Mouse (Mus musculus) retina, postnatal 1 day (tissue): ENCODE results near the gene Gm20695.
"Not testable (repeated sequence)": the region's sequence is repeated elsewhere in the genome, so short reads cannot be mapped to it uniquely, and the experiment has no call there.

Source experiments
- DNase-seq: peaks from one replicate; pipeline ENCODE4 v3.0.0-alpha.2; 2012

The Gm20695 gene

DNA sequence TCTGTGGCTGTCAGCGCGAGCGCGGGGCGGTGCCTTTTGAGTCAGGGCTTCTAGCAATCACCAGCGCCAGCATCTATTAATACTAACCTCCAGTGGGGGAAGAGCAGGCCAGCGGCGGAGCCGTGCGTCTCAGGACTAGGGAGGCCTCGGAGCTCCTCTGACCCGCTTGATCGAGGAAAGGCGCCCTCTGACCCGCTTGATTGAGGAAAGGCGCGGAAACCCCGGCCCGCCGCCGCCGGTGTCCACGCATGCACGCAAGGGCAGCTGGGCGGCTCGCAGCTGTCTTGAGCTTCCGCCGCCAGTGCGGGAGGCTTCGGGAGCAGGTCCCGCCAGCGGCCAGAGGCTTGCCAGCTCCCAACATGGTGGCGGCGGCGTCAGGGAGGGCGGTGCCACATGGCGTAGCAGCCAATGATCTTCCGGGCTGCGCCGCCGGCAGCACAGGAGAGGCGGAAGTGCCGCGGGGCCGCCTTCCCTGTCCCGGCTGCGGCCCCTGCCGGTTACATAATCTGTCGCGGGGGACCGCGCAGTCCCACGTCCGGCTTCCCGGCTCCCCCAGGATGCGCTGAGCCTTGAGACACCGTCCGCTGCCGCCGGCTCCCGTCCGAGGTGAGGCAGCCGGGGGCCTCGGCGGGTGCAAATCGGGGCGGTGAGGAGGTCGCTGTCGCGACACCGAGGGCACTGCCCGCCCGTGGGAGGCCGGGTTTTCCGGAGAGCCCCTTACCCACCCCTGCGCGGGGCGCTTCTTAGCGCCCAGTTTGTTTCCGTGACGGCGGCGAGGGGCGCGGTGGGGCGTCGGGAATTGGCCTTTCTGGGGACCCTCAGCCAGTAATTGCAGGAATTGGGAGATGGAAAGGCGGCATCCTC lies at the start of gene Gm20695, which contains the start of gene Zfp597:
Gene Gm20695 (plus strand): TSS at position 448 of the 864 bp plus-strand sequence.
Gene Zfp597 (minus strand): TSS at position 361 of the 864 bp plus-strand sequence.
- peak; percentile 97 for DNase-seq

DNA sequence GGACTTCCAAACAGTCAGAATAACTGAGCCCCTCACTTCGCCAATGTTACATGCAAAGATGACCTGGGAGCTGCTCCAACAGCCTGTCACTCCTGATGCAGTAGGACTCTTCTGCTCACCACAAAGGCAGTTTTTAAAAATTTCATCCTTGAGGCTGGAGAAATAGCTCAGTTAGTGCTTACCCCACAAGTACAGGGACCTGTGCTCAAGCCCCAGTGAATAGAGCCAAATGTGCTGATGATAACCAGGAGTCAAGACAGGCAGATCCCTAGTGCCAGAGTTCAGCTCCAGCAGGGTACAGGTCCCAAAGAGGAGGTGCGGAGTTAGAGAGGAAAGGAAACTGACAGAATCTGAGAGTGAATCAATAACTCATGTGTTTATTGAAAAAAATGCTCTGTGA lies 49.0 kb upstream of the Gm20695 start:
- no peak for DNase-seq

DNA sequence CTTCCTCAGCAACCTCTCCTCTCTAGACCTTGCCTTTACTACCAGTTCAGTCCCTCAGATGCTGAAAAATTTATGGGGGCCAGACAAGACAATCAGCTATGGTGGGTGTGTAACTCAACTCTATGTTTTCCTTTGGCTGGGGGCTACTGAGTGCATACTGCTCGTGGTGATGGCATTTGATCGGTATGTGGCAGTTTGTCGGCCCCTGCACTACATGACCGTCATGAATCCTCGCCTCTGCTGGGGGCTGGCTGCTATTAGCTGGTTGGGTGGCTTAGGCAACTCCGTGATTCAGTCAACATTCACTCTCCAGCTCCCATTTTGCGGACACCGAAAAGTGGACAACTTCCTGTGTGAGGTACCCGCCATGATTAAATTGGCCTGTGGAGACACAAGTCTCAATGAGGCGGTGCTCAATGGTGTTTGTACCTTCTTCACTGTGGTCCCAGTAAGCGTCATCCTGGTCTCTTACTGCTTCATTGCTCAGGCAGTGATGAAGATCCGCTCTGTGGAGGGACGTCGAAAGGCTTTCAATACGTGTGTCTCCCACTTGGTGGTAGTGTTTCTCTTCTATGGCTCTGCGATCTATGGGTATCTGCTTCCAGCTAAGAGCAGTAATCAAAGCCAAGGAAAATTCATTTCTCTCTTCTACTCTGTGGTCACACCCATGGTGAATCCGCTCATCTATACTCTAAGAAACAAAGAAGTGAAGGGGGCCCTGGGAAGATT lies 45.1 kb upstream of the Gm20695 start:
- DNase-seq: peak; percentile 39

DNA sequence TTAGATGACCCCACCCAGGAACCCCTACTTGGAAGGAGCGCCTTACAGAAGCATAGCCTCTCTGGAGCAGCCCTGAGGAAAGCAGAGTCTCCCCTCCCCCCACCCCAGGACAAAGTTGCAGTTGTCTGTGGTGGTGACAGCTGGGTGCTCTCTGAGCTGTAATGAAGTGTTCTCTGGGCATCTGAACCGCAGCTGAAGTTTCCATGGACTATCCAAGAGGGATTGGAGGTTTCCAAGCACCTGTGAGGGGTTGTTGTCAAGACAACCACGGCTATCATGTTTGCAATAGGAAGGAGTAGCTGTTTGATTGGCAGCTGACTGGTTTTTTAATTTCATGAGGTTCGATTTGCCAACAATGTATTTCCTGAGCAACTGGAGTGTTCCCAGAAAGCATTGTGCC lies 41.5 kb upstream of the Gm20695 start:
- peak; percentile 52 for DNase-seq

DNA sequence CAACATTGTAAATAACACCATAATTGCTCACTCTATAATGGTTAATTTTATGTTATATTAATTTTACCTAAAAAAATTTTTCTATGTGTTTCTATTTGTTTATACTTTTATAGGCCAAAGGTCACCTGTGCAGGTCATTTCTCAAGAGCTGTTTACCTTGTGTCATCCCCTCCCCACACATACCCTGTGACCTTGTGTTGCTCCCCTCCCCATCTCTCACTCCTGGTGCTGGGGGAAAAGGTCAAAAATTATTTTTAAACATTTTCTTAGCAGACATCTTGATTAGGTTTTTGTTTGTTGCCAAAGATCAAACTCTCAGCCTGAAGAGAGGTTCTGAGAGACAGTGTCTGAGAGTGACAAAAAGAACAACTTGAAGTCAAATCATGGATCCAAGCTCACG lies 40.7 kb upstream of the Gm20695 start:
- DNase-seq: no peak

DNA sequence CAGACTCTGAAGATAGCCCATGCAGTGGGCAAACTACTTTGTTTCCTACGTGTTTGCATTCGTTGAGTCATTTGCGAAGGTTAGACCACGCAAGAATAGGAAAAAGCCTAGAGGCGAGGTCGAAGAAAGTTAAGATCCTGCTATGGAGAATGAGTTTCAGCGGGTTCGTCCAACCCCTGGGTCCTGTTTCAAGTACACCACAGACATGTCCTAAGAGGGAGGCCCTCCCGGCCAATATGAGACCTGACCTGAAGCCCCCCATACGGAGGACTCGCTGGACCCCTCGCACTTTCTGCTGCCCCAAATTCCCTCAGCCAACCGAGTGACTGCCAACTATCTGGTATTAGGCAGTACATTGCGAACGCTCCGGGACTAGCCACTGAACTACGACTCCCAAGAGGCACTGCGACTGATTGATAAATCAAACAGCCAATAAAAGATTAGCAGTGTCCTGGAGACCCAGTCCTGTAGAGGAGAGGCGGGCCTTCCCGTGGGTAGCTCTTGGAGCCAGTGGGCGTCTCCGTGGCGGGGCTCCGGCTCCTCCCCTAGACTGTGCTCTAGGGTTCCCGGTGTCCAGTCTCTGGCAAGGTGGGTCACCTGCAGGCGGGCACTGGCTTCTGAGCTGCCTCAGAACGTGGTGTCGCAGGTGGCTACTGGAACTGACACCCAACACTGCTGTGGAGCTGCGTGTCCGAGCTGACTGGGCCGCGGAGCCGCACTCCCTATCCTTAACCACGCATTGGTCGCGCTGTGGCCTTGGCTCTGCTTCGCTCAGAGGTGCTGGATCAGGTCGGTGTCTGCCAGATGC lies 37.5 kb upstream of the Gm20695 start, which contains the start of gene Zfp174:
Gene Zfp174 (plus strand): TSS at position 558 of the 808 bp plus-strand sequence.
- peak; percentile 98 for DNase-seq

DNA sequence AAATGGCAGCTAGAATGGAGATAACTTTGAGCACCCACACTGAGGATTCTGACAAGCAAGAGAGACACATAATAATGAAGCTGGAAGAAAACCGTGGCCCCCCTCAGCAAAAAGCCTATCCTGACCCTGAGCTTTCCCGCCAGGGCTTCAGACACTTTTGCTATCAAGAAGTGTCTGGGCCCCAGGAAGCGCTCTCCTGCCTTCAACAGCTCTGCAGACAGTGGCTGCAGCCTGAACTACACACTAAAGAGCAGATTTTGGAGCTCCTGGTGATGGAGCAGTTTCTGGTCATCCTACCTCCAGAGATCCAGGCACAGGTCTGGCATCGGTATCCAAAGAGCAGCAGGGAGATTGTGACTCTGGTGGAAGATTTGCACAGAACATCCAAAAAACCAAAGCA lies 36.6 kb upstream of the Gm20695 start:
- DNase-seq: no peak

DNA sequence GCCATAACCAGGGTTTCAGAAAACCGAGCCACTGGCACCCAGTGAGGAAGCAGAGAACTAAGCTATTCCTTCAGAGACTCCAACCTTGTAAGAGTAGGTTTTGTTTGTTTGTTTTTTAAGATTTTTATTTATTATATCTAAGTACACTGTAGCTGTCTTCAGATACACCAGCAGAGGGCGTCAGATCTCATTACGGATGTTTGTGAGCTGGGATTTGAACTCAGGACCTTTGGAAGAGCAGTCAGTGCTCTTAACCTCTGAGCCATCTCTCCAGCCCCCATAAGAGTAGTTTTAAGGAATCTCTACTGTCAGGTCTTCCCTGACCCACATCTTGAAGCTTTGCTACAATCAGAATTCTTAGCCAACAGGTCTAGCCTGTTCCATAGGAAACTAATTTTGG lies 36.0 kb upstream of the Gm20695 start:
- DNase-seq: no peak

DNA sequence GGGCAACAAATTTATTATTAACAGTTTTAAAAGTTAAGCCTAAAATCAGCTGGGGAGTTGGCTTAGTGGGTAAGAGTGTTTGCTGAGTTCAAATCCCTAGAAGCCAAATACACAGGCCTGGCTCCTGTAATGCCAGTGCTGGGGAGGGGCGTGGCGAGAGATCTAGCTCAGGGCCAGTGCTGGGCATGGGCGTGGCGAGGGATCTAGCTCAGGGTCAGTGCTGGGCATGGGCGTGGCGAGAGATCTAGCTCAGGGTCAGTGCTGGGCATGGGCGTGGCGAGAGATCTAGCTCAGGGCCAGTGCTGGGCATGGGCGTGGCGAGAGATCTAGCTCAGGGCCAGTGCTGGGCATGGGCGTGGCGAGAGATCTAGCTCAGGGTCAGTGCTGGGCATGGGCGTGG lies 33.1 kb upstream of the Gm20695 start:
- not testable (repeated sequence) for DNase-seq

DNA sequence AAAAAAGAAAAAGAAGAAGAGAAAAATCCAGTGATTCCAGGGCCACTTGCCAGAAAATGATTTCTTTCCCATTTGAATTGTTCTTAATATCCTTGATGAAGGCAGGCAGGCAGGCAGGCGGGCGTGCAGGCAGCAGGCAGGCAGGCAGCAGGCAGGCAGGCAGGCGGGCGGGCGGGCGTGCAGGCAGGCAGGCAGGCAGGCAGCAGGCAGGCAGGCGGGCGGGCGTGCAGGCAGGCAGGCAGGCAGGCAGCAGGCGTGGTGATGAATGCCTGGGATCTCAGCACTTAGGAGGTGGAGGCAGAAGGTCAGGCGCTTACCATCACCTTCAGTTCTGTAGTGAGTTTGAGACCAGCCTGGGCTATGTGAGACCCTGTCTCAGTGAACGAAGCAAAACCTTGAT lies 31.9 kb upstream of the Gm20695 start:
- DNase-seq: no peak

DNA sequence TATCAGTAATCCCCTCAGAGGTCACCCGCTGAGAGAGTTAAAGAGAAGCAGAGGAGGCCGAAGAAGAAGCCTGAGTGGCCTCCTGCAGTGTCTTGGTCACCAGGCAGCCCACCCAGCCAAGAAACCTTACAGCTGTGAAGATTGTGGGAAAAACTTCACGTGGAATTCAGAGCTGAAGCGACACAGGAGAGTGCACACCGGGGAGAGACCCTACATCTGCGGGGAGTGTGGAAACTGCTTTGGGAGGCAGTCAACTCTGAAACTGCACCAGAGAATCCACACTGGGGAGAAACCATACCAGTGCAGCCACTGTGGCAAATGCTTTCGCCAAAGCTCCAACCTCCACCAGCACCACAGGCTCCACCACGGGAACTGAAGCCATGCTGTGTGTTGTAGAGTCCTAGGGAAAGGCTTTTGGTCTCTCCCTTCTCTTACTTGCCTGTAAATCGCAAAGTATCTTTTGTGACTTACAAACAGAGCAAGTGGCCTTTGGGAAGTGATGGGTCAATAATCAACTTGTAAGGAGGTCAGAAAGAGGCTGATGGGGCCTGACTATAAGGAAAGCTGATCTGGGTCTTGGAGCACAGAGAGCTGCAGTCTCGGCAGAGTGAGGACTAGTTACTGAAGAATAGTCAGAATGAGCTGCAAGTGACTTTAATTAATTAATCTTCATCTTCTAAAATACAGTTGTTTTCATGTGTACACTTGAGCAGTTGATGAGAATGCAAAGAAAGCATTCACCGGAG lies 29.8 kb upstream of the Gm20695 start:
- no peak for DNase-seq

DNA sequence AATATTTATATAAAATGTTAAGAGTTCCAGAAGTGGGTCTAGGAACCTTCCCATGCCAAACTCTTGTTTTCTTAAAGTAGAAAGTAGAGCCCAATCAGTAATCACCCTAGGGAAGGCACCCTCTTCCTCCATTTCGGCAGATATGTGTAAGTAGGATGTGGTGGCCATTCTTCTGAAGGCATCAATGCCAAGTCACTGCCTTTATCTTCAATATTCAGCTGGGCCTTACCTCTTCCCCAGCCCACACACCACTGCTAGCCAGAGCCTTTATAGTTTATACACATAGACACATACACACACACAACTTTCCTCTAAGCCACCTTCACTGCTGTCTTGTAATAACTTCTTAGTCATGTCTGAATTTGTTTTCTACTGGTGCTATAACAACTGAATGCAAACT lies 28.7 kb upstream of the Gm20695 start:
- DNase-seq: no peak

DNA sequence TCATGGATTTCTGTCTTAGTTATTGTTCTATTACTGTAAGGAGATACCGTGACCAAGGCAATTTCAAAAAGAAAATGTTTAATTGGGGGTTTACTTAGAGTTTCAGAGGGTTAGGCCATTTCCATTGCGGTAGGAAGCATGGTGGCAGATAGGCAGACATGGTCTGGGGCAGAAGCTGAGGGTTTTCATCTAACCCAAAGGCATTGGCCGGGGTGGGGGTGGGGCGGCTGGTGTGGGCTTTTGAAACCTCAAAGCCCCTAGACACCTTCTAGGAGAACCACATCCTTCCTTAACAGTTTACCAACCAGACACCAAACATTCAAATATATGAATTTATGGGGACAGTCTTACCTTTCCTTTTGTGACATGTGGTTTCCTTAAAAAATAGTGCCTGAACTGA lies 25.2 kb upstream of the Gm20695 start:
- DNase-seq: no peak

DNA sequence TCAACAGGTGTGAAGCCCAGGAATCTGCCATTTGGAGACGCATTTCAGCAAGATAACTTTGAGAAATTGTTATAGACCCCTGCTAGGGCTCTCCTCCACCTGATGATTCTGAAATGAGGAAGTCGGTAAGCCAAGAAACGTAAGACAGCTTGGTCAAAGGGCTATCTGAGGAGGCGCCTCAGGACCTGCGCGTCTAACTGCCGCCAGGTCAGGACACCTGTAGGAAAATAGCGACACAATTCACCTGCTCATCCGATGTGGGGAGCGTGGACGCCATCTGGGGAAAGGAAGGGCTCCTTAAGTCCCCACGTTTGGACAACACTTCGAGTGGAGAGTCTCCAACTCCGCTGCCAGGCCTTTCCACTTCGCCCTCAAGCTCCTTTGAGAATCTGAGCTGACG lies 12.6 kb upstream of the Gm20695 start:
- no peak for DNase-seq

DNA sequence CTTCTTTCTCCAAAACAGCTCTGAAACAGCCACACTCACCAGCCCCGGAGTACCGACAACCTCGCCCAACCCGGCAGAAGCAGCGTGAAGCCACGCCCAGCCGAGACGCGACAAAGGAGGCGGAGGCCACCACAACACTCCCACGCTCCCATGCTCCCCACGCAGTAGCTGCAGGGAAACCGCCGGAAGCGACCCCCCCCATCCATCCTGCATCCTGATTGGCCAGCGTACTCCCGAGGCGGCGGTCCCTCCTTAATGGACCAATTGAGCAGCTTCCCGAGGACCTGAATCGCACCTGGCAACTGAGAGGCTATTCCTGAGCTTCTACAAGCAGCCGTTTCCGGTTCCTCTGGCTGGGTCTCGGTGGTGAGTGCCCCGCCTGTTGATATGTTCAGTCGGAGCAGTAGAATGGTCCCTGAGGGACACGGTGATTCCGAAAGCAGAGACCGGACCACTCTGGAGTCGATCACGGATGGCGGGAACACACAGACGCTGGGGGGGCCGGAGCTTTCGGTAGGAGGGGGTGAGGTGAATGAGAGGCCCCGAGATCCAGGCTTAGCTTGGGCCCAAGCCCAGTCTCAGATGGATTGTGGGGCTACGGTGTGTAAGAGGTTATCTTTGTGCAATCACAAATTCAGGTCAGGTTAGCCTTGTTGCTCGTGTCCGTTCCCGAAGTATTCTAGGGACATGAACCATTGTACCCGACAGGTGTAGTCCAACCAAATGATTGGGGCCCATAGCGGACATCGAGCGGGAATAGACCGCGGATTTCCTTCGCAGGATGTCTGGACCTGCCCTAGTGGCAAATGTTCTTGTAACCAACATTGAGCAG lies 12.0 kb upstream of the Gm20695 start, which contains the start of gene Naa60:
Gene Naa60 (plus strand): TSS at position 160 of the 832 bp plus-strand sequence.
- peak; percentile 97 for DNase-seq

DNA sequence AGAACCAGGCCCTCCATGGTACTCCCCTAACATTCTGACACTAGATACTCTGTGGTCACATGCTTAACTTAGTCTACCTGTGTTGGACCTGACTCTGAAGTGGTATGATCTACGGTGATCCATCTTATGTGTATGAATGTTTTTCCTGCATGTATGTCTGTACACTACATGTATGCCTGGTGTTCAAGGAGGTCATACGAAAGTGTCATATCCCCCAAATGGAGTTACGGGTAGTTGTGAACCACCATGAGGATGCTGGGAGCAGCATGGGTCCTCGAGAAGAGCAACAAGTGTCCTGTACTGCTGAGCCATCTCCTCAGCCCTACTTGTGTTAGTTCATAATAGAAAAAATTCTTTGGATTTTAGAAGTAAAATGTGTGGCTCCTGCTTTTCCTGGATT lies 8.1 kb upstream of the Gm20695 start:
- no peak for DNase-seq

DNA sequence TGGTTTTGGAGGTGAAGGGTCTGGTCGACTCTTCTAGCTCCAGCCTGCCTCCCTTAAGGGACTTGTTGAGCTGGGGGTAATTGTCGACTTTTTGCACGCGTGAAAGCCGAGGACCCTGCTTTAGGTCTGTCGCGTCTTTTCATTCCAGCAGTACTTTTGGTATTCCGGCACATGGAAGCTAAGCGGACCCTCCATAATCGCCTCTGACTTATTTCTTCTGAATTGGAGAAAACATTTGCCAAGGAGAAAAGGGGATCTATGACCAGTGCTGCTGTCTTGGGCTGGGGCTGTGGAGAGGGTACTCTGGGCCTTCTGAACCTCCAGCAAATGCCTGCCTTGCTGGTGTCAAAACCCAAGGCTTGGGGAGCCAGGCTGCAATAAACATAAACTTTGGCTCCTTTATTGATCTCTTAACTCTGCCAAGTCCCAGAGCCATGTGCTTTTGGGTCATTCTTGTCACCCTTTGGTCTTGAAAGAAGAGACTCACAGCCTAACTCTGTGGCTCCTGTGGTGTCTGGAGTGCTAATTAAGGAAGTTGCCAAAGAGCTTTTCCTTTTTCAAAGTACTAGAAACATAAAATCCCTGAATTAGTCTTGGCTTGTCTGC lies 720 bp downstream of the Gm20695 start:
- no peak for DNase-seq

DNA sequence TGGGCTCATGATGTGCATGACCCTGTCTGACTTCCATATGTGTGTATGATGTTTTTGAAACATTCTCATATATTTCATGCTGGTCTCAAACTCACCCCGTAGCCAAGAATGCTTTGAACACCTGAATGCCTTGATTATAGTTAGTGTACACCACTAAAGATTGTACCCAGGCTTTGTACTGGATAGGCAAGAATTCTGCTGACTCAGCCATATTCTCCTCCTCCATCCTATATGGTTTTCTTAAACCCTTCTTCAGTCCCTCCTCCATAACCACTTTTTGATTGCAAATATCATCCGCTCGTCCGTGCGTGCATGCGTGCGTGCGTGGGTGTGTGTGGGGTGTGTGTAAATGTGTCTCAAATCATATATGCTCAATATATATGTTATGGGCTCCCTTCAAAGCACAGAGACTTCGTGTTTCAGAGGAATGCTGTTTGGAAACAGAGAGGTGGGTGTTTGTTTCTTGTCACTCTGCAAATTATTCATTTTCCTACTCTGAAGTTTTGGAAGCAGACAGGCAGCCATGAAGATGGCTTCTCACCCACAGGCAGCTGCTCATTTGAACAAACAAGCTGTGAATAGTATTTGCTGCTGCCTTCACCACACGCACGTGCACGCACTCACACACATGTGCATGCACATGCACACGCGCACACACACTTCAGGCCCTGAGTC lies 7.3 kb downstream of the Gm20695 start:
- no peak for DNase-seq

DNA sequence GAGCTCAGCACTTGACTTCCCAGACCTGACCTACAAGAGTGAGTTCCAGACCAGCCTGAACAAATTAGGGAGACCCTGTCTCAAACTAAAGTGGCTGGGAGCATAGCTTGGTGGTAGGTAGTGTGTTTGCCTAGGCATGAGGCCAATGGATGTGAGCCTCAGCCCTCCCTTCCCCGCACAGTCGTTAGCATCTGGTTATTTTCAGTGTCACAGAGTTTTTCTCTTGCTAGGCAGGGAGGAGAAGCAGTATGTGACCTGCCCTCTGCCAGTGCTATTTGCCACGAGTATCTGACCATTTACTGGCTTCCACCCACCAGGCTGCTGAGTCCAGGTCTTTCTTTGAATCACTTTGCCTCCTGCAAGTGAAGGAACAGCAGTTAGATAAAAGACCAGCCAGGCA lies 9.3 kb downstream of the Gm20695 start:
- DNase-seq: no peak

DNA sequence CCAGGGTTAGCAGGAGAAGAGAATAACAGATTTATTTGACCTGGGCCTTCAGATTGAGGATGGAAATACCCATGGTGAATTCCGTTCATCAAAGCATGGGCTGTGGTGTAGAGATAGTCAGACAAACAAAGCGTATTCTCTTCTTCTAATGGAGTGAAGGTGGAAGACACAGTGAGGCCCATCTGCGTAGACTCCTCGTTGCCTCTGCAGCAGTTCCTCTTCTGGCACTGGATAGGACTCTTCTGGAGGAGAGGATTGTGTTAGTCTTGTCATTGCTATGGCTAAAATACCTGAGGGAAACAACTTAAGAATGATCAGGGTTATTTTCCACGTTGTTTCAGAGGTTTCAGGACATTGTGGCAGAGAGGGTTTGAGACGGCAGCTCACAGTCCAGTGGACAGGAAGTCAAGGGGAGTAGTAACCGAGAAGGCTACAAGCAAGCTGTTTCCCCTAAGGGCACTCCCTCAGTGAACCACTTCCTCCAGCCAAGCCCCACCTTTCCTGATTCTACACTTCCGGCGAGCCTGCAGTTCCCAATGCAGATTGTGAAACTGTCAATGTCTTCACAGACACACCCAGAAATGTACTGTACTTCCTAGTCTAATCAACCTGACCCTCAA lies 10.8 kb downstream of the Gm20695 start:
- no peak for DNase-seq
